Mouse (Mus musculus) A20 (cell line): ENCODE measurements at regions not wholly inside any gene's neighbourhood (a gene's known extent, or its start where the extent isn't known, plus 50 kb on each side); places are given as distances from the start of the nearest gene placed in this dataset.

Experiments used
- DNase-seq: peaks from one replicate; pipeline ENCODE4 v3.0.0-alpha.2; 2011; ENCODE audit warnings: low read depth, low spot score

GRCm38 (mm10) chr14:46292398-46292797 is 86.8 kb upstream of the Gm15217 start:
- DNase-seq: no peak

GRCm38 (mm10) chr14:46296275-46296674 is 82.9 kb upstream of the Gm15217 start:
- DNase-seq: no peak

GRCm38 (mm10) chr14:46300546-46300945 is 78.7 kb upstream of the Gm15217 start:
- no peak for DNase-seq

- DNase-seq: no peak
Measured at GRCm38 (mm10) chr14:46302601-46303000, 76.6 kb upstream of the Gm15217 start.

GRCm38 (mm10) chr14:46305267-46305666 is 73.9 kb upstream of the Gm15217 start:
- DNase-seq: no peak

- no peak for DNase-seq
Measured at GRCm38 (mm10) chr14:46313064-46313463, 66.2 kb upstream of the Gm15217 start.

GRCm38 (mm10) chr14:46316521-46316920 is 62.7 kb upstream of the Gm15217 start:
- no peak for DNase-seq

GRCm38 (mm10) chr14:46317406-46318045 is 61.7 kb upstream of the Gm15217 start:
- no peak for DNase-seq

GRCm38 (mm10) chr14:46328064-46328463 is 51.1 kb upstream of the Gm15217 start:
- DNase-seq: no peak
